Mouse (Mus musculus) MEL (cell line): Measurements from ENCODE around the gene Gtpbp1. TPM values are rescaled to one million over a fixed set of nuclear protein-coding genes. Genes with fewer than 3 reads are reported as not detected.

Experiments used
- DNase-seq: peaks from one replicate; pipeline ENCODE4 v3.0.0; 2011; ENCODE audit warnings: low read depth, low spot score
- H3K27ac ChIP-seq: 2 replicates; pipeline ENCODE4 v1.5.1; 2012; ENCODE audit warnings: low read depth, mild to moderate bottlenecking, control low read depth, low read length, moderate library complexity; ENCODE audit not compliant: control insufficient read depth
- H3K27me3 ChIP-seq, 2 experiments: fragments of 150-350 bp in 1 of 2; sonication (generic) in 1 of 2; 2 replicates each; pipeline ENCODE4 v1.6.1; 2012; ENCODE audit warnings: low read length in 2 of 2, mild to moderate bottlenecking in 2 of 2, improper control_type of control experiment in 1 of 2, moderate library complexity in 1 of 2; ENCODE audit not compliant: insufficient read depth in 2 of 2, control insufficient read depth in 1 of 2
- H3K36me3 ChIP-seq, 2 experiments: 2 replicates each; pipeline ENCODE4 v1.6.1; 2012 to 2014; ENCODE audit warnings: low read length in 2 of 2, improper control_type of control experiment in 1 of 2, inconsistent platforms in 1 of 2, mild to moderate bottlenecking in 1 of 2; ENCODE audit not compliant: insufficient read depth in 2 of 2, control insufficient read depth in 1 of 2
- H3K4me1 ChIP-seq, 2 experiments: fragments of 150-350 bp in 1 of 2; sonication (generic) in 1 of 2; 2 replicates each; pipeline ENCODE4 v1.6.1; 2012; ENCODE audit warnings: low read length in 2 of 2, improper control_type of control experiment in 1 of 2, mild to moderate bottlenecking in 1 of 2; ENCODE audit not compliant: insufficient read depth in 2 of 2, control insufficient read depth in 1 of 2
- H3K4me3 ChIP-seq, 2 experiments: fragments of 150-350 bp in 1 of 2; sonication (generic) in 1 of 2; 2 replicates each; pipeline ENCODE4 v1.5.1; 2012; ENCODE audit warnings: low read depth in 2 of 2, low read length in 2 of 2, mild to moderate bottlenecking in 2 of 2, moderate library complexity in 2 of 2, control low read depth in 1 of 2, improper control_type of control experiment in 1 of 2; ENCODE audit not compliant: control insufficient read depth in 1 of 2, insufficient read depth in 1 of 2
- H3K79me2 ChIP-seq: 2 replicates; pipeline ENCODE4 v1.6.1; 2012; ENCODE audit warnings: mild to moderate bottlenecking, low read length, moderate library complexity; ENCODE audit not compliant: control insufficient read depth, poor library complexity, insufficient read depth
- H3K9ac ChIP-seq: 2 replicates; pipeline ENCODE4 v1.6.1; 2012; ENCODE audit warnings: low read depth, mild to moderate bottlenecking, control low read depth, low read length, moderate library complexity; ENCODE audit not compliant: control insufficient read depth, poor library complexity, severe bottlenecking
- H3K9me3 ChIP-seq: fragments of 150-350 bp; sonication (generic); replicated peaks from 2 replicates; pipeline ENCODE4 v1.6.1; 2012; ENCODE audit warnings: mild to moderate bottlenecking, low read length, improper control_type of control experiment, moderate library complexity; ENCODE audit not compliant: insufficient read depth
- BHLHE40 ChIP-seq: IDR thresholded peaks from 2 replicates; pipeline ENCODE4 v1.6.1; 2012; ENCODE audit warnings: low read depth, mild to moderate bottlenecking, inconsistent platforms, low read length, improper control_type of control experiment, borderline replicate concordance
- CHD1 ChIP-seq: IDR thresholded peaks from 2 replicates; pipeline ENCODE4 v1.6.1; 2012; ENCODE audit warnings: low read depth, mild to moderate bottlenecking, inconsistent platforms, low read length, improper control_type of control experiment
- CTCF ChIP-seq, 3 experiments: IDR thresholded peaks in 2 of 3; conservative IDR thresholded peaks in 1 of 3; 2 replicates each; pipeline ENCODE4 v1.5.1; 2011 to 2012; ENCODE audit warnings: low read length in 3 of 3, low read depth in 2 of 3, mild to moderate bottlenecking in 2 of 3, improper control_type of control experiment in 1 of 3, inconsistent platforms in 1 of 3, mixed read lengths in 1 of 3, moderate library complexity in 1 of 3; ENCODE audit not compliant: control insufficient read depth in 1 of 3, insufficient read depth in 1 of 3, poor library complexity in 1 of 3, severe bottlenecking in 1 of 3
- EP300 ChIP-seq, 2 experiments: IDR thresholded peaks; 2 replicates each; pipeline ENCODE4 v1.6.1; 2011; ENCODE audit warnings: improper control_type of control experiment in 2 of 2, low read length in 2 of 2, low read depth in 1 of 2, mild to moderate bottlenecking in 1 of 2
- ETS1 ChIP-seq: IDR thresholded peaks from 2 replicates; pipeline ENCODE4 v1.6.1; 2012; ENCODE audit warnings: low read depth, mild to moderate bottlenecking, inconsistent platforms, low read length, improper control_type of control experiment, moderate library complexity
- JUND ChIP-seq: IDR thresholded peaks from 2 replicates; pipeline ENCODE4 v1.6.1; 2011; ENCODE audit warnings: low read depth, mild to moderate bottlenecking, improper control_type of control experiment, low read length
- KAT2A ChIP-seq: conservative IDR thresholded peaks from 2 replicates; pipeline ENCODE4 v1.6.1; 2012; ENCODE audit warnings: low read depth, low read length, improper control_type of control experiment, inconsistent platforms
- MAFK ChIP-seq: IDR thresholded peaks from 2 replicates; pipeline ENCODE4 v1.6.1; 2011; ENCODE audit warnings: low read depth, mild to moderate bottlenecking, low read length, improper control_type of control experiment, borderline replicate concordance
- MXI1 ChIP-seq: IDR thresholded peaks from 2 replicates; pipeline ENCODE4 v1.6.1; 2011; ENCODE audit warnings: mild to moderate bottlenecking, low read depth, low read length, improper control_type of control experiment
- MYC ChIP-seq: IDR thresholded peaks from 2 replicates; pipeline ENCODE4 v1.6.1; 2011; ENCODE audit warnings: low read depth, mild to moderate bottlenecking, low read length, improper control_type of control experiment, moderate library complexity
- NRF1 ChIP-seq: IDR thresholded peaks from 2 replicates; pipeline ENCODE4 v1.6.1; 2014; ENCODE audit warnings: low read depth, mild to moderate bottlenecking, inconsistent platforms, low read length, improper control_type of control experiment, moderate library complexity; ENCODE audit not compliant: poor library complexity, insufficient read depth, severe bottlenecking
- POLR2A ChIP-seq, 2 experiments: IDR thresholded peaks; 2 replicates each; pipeline ENCODE4 v1.6.1; 2011 to 2012; ENCODE audit warnings: low read length in 2 of 2, mild to moderate bottlenecking in 2 of 2, control low read depth in 1 of 2, improper control_type of control experiment in 1 of 2, low read depth in 1 of 2, moderate library complexity in 1 of 2; ENCODE audit not compliant: control insufficient read depth in 1 of 2, insufficient read depth in 1 of 2, poor library complexity in 1 of 2
- RCOR1 ChIP-seq: IDR thresholded peaks from 2 replicates; pipeline ENCODE4 v1.6.1; 2012; ENCODE audit warnings: low read depth, mild to moderate bottlenecking, inconsistent platforms, low read length, improper control_type of control experiment
- SIN3A ChIP-seq: IDR thresholded peaks from 2 replicates; pipeline ENCODE4 v1.6.1; 2012; ENCODE audit warnings: low read length, improper control_type of control experiment, inconsistent platforms
- SMC3 ChIP-seq: IDR thresholded peaks from 2 replicates; pipeline ENCODE4 v1.6.1; 2011; ENCODE audit warnings: low read depth, low read length, improper control_type of control experiment
- ZC3H11A ChIP-seq: IDR thresholded peaks from 2 replicates; pipeline ENCODE4 v1.6.1; 2012; ENCODE audit warnings: low read depth, mild to moderate bottlenecking, inconsistent platforms, low read length, improper control_type of control experiment
- ZMIZ1 ChIP-seq: IDR thresholded peaks from 2 replicates; pipeline ENCODE4 v1.6.1; 2012; ENCODE audit warnings: low read depth, mild to moderate bottlenecking, inconsistent platforms, low read length, improper control_type of control experiment, moderate library complexity
- polyA plus RNA-seq, 2 experiments: library from polyadenylated mRNA; stranded (reverse) in 1 of 2; unstranded in 1 of 2; fragments of >175 nt in 1 of 2; fragments of >200 nt in 1 of 2; gene quantifications; 2 replicates each; pipeline versions ENCODE4 v1.2.1 to v1.2.4; 2012; ENCODE audit warnings: low replicate concordance in 2 of 2, low read depth in 1 of 2; ENCODE audit not compliant: insufficient read length in 2 of 2, insufficient read depth in 1 of 2, missing spikeins in 1 of 2
- total RNA-seq: library from RNA; depleted of rRNA; stranded (reverse); fragments of 300-350 nt; gene quantifications from 2 replicates; pipeline ENCODE4 v1.2.3, GENCODE M21; 2012

The Gtpbp1 gene
- total and polyA plus RNA-seq, 3 experiments: 50.3 to 92.2 TPM; not detected in 1

- TF ChIP-seq NRF1 (no peak), EP300 (IDR thresholded peaks at IDR 0.05; ENCODE audit: low read depth in 1 of 2, low read length in 2 of 2) (peak in 1 of 2 experiments; percentile 26; a peak in 1 of 4 replicates), ZC3H11A (no peak), ETS1 (0 out of 2 replicates have a peak, but pooled peaks have one; percentile 53), KAT2A (peak; percentile 85), BHLHE40 (no peak), ZMIZ1 (peak; percentile 67), MAFK (no peak; the same call in 1 of the 2 replicates), RCOR1 (peak; percentile 62; the same call in 1 of the 2 replicates), JUND (no peak), CHD1 (no peak), SIN3A (peak; percentile 90), SMC3 (no peak)
Measured at GRCm38 (mm10) chr15:79670249-79670971, 20.2 kb upstream of the Gtpbp1 start, which contains the start of gene Tomm22 (continued).

DNA sequence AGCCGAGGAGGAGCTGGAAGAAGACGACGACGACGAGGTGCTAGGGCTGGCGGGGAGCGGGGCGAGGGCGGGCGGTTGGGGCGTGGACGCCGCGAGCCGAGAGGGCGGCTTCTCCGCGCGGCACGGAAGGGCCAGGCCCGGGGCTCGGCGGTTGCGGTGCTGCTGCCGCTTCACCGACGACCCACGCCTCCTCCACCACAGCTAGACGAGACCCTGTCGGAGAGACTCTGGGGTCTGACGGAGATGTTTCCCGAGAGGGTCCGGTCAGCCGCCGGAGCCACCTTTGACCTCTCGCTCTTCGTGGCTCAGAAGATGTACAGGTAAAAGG is 19.7 kb upstream of the Gtpbp1 start:
- Histone ChIP-seq H3K4me1 (no peaks in the 10 kb centered on the region), H3K27me3 (no peaks in the 10 kb centered on the region), H3K9ac (peak overlapping the region; percentile 97), H3K79me2 (peaks cover 17% of the 10 kb centered on the region), H3K4me3 (peak overlapping the region; percentile 88 to 98), H3K9me3 (no peaks in the 10 kb centered on the region), H3K27ac (peak overlapping the region; percentile 74), H3K36me3 (peaks cover 11 to 12% of the 10 kb centered on the region in 2 experiments)
- 0 out of 6 replicates have a peak, but pooled peaks of 1 of the 3 experiments have one; percentile 0 for TF ChIP-seq CTCF (IDR thresholded peaks at IDR 0.05 in 2 of 3, conservative IDR thresholded peaks at IDR 0.05 in 1 of 3; ENCODE audit: control insufficient read depth in 1 of 3, insufficient read depth in 1 of 3, low read depth in 2 of 3, low read length in 3 of 3, poor library complexity in 1 of 3, severe bottlenecking in 1 of 3)
- TF ChIP-seq POLR2A (IDR thresholded peaks at IDR 0.05; ENCODE audit: control insufficient read depth in 1 of 2, insufficient read depth in 1 of 2, low read depth in 1 of 2, low read length in 2 of 2, poor library complexity in 1 of 2): peak in 1 of 2 experiments; percentile 88; a peak in 1 of 4 replicates
- TF ChIP-seq MXI1: 0 out of 2 replicates have a peak, but pooled peaks have one; percentile 8
- TF ChIP-seq MYC: 0 out of 2 replicates have a peak, but pooled peaks have one; percentile 5
- no peak for TF ChIP-seq KAT2A
- no peak for DNase-seq
